Mouse (Mus musculus): ENCODE measurements at regions not wholly inside any gene's neighbourhood (a gene's known extent, or its start where the extent isn't known, plus 50 kb on each side); places are given as distances from the start of the nearest gene placed in this dataset.
A peak's percentile ranks its signal among the peaks of the same experiment; 100 is the strongest.

DNA sequence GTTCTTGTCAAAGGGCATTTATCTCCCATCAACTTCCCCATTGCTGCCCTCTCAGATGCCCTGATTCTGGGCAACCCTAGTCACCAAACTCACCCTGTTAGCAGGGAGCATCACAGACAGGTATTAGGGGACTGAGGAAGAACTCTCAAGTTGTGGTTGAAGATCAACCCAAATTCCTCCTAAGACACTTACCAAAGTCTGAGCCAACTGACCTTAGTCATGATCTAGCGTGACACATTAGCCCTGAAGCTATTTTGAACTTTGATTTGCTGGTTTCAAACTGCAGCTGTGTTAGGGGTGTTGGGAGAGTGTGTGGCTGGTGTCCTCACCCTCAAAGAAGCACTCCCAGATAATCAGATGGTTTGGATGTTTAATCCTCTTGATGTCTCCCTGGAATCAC lies 170.5 kb downstream of the Ppp4r2 start:
- H3K4me1 ChIP-seq (ENCODE audit: control insufficient read depth, insufficient read depth, low read length) = no peaks in the 10 kb centered on the region
- H3K4me2 ChIP-seq (ENCODE audit: low read depth, low read length) = no peak overlapping the region
- H3K9me3 ChIP-seq (ENCODE audit: control insufficient read depth, low read length) = no peaks in the 10 kb centered on the region
- 88% methylated on average over 1 of the region's 1 CpGs for WGBS
- ATAC-seq (ENCODE audit: low read depth) = no peak
- H3K4me3 ChIP-seq (ENCODE audit: low read depth, low read length) = no peak overlapping the region
- H3K27ac ChIP-seq (ENCODE audit: low read depth, low read length) = no peak overlapping the region
- no peaks in the 10 kb centered on the region for H3K27me3 ChIP-seq (ENCODE audit: control insufficient read depth, insufficient read depth, low read length)
- no peak overlapping the region for H3K9ac ChIP-seq (replicated peaks; ENCODE audit: low read depth, low read length)
- H3K36me3 ChIP-seq (ENCODE audit: control insufficient read depth, insufficient read depth, low read length) = no peaks in the 10 kb centered on the region

DNA sequence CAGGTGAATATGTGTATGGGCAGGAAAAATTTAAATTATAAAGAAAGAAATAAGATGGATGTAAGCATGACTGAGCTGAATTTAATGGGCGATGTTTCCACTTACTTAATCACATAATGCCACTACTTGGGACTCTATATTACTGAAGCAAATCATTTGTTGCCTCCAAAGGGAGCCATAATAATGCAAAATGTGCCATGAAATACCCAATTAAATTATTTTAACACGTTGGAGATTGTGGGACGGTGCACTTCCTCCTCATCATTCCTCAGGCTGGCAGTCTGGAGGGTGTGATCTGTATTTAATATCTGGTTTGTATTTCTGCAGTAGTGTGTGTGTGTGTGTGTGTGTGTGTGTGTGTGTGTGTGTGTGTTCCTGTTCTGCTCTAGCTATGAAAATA lies 188.2 kb downstream of the Ppp4r2 start:
- no peak overlapping the region for H3K4me3 ChIP-seq (ENCODE audit: low read depth, low read length)
- no peak overlapping the region for H3K27ac ChIP-seq (ENCODE audit: low read depth, low read length)
- H3K9me3 ChIP-seq (ENCODE audit: control insufficient read depth, low read length) = no peaks in the 10 kb centered on the region
- H3K36me3 ChIP-seq (ENCODE audit: control insufficient read depth, insufficient read depth, low read length) = no peaks in the 10 kb centered on the region
- H3K4me1 ChIP-seq (ENCODE audit: control insufficient read depth, insufficient read depth, low read length) = no peaks in the 10 kb centered on the region
- H3K4me2 ChIP-seq (ENCODE audit: low read depth, low read length) = no peak overlapping the region
- no peak overlapping the region for H3K9ac ChIP-seq (replicated peaks; ENCODE audit: low read depth, low read length)
- peak; percentile 76; the same call in 1 of the 2 replicates for ATAC-seq (ENCODE audit: low read depth)
- WGBS = 29% methylated on average over 3 of the region's 3 CpGs
- no peaks in the 10 kb centered on the region for H3K27me3 ChIP-seq (ENCODE audit: control insufficient read depth, insufficient read depth, low read length)

DNA sequence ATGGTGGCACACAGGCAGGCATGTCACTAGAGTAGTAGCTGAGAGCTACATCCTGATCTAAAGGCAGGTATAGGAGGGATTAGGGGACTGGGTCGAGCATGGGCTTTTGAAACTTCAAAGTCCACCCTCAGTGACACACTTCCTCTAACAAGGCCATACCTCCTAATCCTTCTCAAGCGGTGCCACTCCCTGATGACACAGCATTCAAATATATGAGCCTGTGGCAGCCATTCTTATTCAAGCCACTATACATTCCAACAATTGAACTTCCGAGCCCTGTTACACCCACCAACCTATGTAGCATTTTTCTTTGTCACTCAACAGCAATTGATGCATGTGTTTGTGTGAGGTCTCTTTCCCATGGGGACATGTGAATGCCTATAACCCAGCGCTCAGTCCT lies 192.4 kb downstream of the Ppp4r2 start:
- H3K4me2 ChIP-seq (ENCODE audit: low read depth, low read length) = no peak overlapping the region
- no peaks in the 10 kb centered on the region for H3K27me3 ChIP-seq (ENCODE audit: control insufficient read depth, insufficient read depth, low read length)
- H3K27ac ChIP-seq (ENCODE audit: low read depth, low read length) = no peak overlapping the region
- H3K36me3 ChIP-seq (ENCODE audit: control insufficient read depth, insufficient read depth, low read length) = no peaks in the 10 kb centered on the region
- no peak overlapping the region for H3K4me3 ChIP-seq (ENCODE audit: low read depth, low read length)
- ATAC-seq (ENCODE audit: low read depth) = no peak
- no peaks in the 10 kb centered on the region for H3K9me3 ChIP-seq (ENCODE audit: control insufficient read depth, low read length)
- no peak overlapping the region for H3K9ac ChIP-seq (replicated peaks; ENCODE audit: low read depth, low read length)
- 87% methylated on average over 4 of the region's 4 CpGs for WGBS
- H3K4me1 ChIP-seq (ENCODE audit: control insufficient read depth, insufficient read depth, low read length) = no peaks in the 10 kb centered on the region

DNA sequence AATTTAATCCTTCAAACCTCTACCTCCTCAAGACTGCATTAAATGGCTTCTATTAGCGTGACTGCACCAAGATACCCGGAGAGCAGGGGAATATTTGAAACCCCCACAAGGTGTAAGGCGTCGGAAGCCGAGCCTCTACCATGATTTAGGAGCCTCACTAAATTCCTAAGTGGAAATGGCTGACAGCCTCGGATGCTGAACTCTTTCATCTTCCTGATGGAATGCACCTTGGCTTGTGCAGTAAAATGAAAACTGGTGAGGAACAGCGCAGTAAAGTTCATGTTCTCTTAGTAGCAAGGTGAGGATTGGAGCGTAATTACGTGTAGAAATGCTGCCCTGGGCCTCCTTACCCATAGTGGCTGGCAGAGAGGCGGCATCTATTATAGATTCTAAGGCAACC lies 194.0 kb downstream of the Ppp4r2 start:
- Histone ChIP-seq H3K4me3 (ENCODE audit: low read depth, low read length) (no peak overlapping the region), H3K27me3 (ENCODE audit: control insufficient read depth, insufficient read depth, low read length) (no peaks in the 10 kb centered on the region), H3K9me3 (ENCODE audit: control insufficient read depth, low read length) (no peaks in the 10 kb centered on the region), H3K9ac (replicated peaks; ENCODE audit: low read depth, low read length) (no peak overlapping the region), H3K27ac (ENCODE audit: low read depth, low read length) (no peak overlapping the region), H3K4me2 (ENCODE audit: low read depth, low read length) (no peak overlapping the region), H3K36me3 (ENCODE audit: control insufficient read depth, insufficient read depth, low read length) (no peaks in the 10 kb centered on the region), H3K4me1 (ENCODE audit: control insufficient read depth, insufficient read depth, low read length) (no peaks in the 10 kb centered on the region)
- WGBS = 57% methylated on average over 10 of the region's 10 CpGs
- no peak for ATAC-seq (ENCODE audit: low read depth)

DNA sequence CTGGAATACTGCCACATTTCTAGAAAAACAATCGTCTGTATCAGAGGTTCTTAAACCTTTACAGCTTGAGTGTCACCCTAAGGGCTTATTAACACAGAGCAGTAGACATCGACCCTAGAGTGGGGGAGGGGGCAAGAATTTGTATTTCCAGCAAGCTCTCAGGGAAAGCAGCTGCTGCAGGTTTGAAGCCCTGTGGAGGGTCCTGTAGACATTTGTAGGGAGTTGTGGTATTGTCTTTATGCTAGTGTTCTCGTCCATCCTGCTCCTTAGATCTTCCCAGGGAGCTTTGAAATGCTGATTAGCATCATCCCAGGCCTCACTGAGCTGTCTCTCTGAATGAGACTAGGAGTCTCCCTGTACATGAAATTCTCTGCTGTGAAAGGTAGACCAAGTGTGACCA lies 196.0 kb downstream of the Ppp4r2 start:
- Histone ChIP-seq H3K4me2 (ENCODE audit: low read depth, low read length) (no peak overlapping the region), H3K36me3 (ENCODE audit: control insufficient read depth, insufficient read depth, low read length) (no peaks in the 10 kb centered on the region), H3K4me1 (ENCODE audit: control insufficient read depth, insufficient read depth, low read length) (no peaks in the 10 kb centered on the region), H3K27me3 (ENCODE audit: control insufficient read depth, insufficient read depth, low read length) (no peaks in the 10 kb centered on the region), H3K4me3 (ENCODE audit: low read depth, low read length) (no peak overlapping the region), H3K27ac (ENCODE audit: low read depth, low read length) (no peak overlapping the region), H3K9me3 (ENCODE audit: control insufficient read depth, low read length) (no peaks in the 10 kb centered on the region), H3K9ac (replicated peaks; ENCODE audit: low read depth, low read length) (no peak overlapping the region)
- WGBS = 9% methylated on average over 3 of the region's 3 CpGs
- ATAC-seq (ENCODE audit: low read depth) = no peak

DNA sequence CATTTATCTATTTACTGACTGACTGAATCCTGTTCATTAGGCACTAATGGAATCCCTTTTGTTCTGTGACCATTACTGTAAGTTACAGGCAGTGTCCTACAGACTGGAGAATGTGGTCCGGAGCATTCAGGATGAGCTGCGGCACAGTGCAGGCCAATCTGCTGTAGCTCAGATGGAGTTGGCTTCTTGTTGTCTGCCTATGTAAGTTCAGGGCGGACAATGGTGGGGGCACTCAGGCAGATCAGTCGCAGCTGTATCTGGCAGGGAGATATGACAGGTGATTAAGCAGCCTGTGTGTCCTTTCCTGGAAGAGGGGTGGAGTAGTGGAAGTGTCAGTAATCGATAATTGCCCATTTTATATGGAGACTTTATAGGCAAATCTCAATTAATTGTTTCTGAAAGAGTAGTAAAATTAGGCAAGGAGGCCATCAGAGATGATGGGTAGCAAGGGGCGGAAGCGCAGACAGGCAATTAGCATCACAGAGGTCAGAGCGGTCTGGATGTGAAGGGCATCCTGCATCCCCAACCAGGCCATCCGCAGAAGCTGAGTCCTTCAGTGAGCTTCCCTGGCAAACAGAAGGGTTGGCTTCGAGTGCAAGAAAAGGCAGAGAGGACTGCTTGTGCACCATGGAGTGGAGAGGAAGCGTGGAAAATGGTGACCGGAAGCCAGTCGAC lies 197.2 kb downstream of the Ppp4r2 start:
- no peak overlapping the region for H3K4me2 ChIP-seq (ENCODE audit: low read depth, low read length)
- no peak overlapping the region for H3K4me3 ChIP-seq (ENCODE audit: low read depth, low read length)
- H3K27me3 ChIP-seq (ENCODE audit: control insufficient read depth, insufficient read depth, low read length) = no peaks in the 10 kb centered on the region
- WGBS = 73% methylated on average over 13 of the region's 13 CpGs
- H3K9me3 ChIP-seq (ENCODE audit: control insufficient read depth, low read length) = no peaks in the 10 kb centered on the region
- H3K9ac ChIP-seq (replicated peaks; ENCODE audit: low read depth, low read length) = no peak overlapping the region
- no peaks in the 10 kb centered on the region for H3K4me1 ChIP-seq (ENCODE audit: control insufficient read depth, insufficient read depth, low read length)
- H3K27ac ChIP-seq (ENCODE audit: low read depth, low read length) = no peak overlapping the region
- ATAC-seq (ENCODE audit: low read depth) = peak; percentile 21; the same call in 1 of the 2 replicates
- no peaks in the 10 kb centered on the region for H3K36me3 ChIP-seq (ENCODE audit: control insufficient read depth, insufficient read depth, low read length)

DNA sequence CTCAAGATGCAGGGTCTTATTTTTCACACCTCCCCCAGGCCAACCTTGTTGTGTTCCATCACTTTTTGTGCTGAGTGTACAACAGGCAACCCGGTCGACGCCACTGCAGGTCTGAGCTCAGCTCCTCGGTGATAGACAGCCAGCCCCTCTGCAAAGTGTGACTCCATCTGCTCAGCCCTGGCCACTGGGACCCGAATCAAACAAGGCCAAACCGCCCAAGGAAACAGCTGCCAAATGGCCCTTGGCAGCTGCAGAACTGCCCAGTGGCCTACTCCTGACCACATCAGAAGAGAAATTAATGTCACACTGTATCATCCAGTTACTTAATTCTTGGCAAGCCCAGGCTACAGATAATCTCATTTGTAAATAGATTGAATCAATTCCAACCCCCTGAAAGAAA lies 213.3 kb downstream of the Ppp4r2 start:
- Histone ChIP-seq H3K9me3 (ENCODE audit: control insufficient read depth, low read length) (no peaks in the 10 kb centered on the region), H3K36me3 (ENCODE audit: control insufficient read depth, insufficient read depth, low read length) (no peaks in the 10 kb centered on the region), H3K4me1 (ENCODE audit: control insufficient read depth, insufficient read depth, low read length) (no peaks in the 10 kb centered on the region), H3K4me3 (ENCODE audit: low read depth, low read length) (no peak overlapping the region), H3K27me3 (ENCODE audit: control insufficient read depth, insufficient read depth, low read length) (no peaks in the 10 kb centered on the region), H3K9ac (replicated peaks; ENCODE audit: low read depth, low read length) (no peak overlapping the region), H3K4me2 (ENCODE audit: low read depth, low read length) (no peak overlapping the region), H3K27ac (ENCODE audit: low read depth, low read length) (no peak overlapping the region)
- ATAC-seq (ENCODE audit: low read depth) = no peak
- 67% methylated on average over 6 of the region's 6 CpGs for WGBS

DNA sequence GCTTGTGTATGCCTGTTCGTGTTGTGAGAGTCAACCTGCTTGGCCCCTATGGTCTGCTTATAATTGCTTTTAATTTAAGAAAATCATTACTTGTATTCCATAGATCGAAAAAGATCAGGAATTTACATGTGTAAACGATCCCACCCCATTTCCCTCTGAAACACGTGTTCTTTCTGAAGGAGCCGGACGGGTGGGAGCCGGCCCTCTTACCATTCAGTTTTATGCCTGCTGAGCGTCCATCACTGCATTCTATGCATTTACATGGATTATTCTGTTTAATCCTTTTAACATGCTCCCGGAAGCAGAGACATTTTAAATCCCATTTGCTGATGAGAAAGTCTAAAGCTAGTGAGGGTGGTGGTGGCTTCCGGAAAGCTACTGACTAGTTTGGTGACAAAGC lies 213.8 kb downstream of the Ppp4r2 start:
- no peak overlapping the region for H3K27ac ChIP-seq (ENCODE audit: low read depth, low read length)
- no peaks in the 10 kb centered on the region for H3K9me3 ChIP-seq (ENCODE audit: control insufficient read depth, low read length)
- no peaks in the 10 kb centered on the region for H3K36me3 ChIP-seq (ENCODE audit: control insufficient read depth, insufficient read depth, low read length)
- no peaks in the 10 kb centered on the region for H3K27me3 ChIP-seq (ENCODE audit: control insufficient read depth, insufficient read depth, low read length)
- H3K4me1 ChIP-seq (ENCODE audit: control insufficient read depth, insufficient read depth, low read length) = no peaks in the 10 kb centered on the region
- H3K9ac ChIP-seq (replicated peaks; ENCODE audit: low read depth, low read length) = no peak overlapping the region
- ATAC-seq (ENCODE audit: low read depth) = no peak
- no peak overlapping the region for H3K4me2 ChIP-seq (ENCODE audit: low read depth, low read length)
- no peak overlapping the region for H3K4me3 ChIP-seq (ENCODE audit: low read depth, low read length)
- WGBS = 86% methylated on average over 10 of the region's 10 CpGs

DNA sequence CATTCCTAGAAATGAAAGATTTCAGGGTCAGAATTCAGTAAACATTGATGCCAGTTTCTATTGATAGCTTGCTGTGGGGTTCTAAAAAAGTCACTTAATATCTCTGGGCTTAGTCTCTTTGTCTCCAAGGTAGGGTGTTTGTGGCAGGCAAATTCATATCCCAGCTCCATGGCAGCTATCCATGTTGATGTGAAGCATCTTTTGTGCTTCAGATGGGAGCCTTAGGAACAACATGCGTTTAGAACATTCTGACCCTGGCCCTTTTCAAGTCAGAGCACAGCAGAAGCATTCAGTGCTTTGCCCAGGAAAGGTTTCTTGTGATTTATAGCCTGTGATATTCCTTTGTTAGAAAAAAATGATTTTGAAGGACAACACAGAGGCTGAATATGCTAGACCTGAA lies 215.0 kb downstream of the Ppp4r2 start:
- ATAC-seq (ENCODE audit: low read depth) = no peak

More for the DNA sequence above, 215.0 kb downstream of the Ppp4r2 start:
- Histone ChIP-seq H3K27ac (ENCODE audit: low read depth, low read length) (no peak overlapping the region), H3K4me1 (ENCODE audit: control insufficient read depth, insufficient read depth, low read length) (no peaks in the 10 kb centered on the region), H3K27me3 (ENCODE audit: control insufficient read depth, insufficient read depth, low read length) (no peaks in the 10 kb centered on the region), H3K36me3 (ENCODE audit: control insufficient read depth, insufficient read depth, low read length) (no peaks in the 10 kb centered on the region), H3K4me2 (ENCODE audit: low read depth, low read length) (no peak overlapping the region), H3K4me3 (ENCODE audit: low read depth, low read length) (no peak overlapping the region), H3K9ac (replicated peaks; ENCODE audit: low read depth, low read length) (no peak overlapping the region), H3K9me3 (ENCODE audit: control insufficient read depth, low read length) (no peaks in the 10 kb centered on the region)
- WGBS = 33% methylated on average over 1 of the region's 1 CpGs

All from neural tube, embryonic 14.5 days (tissue).